Mouse (Mus musculus) bone marrow macrophage, adult 2 months (primary cell): ENCODE measurements around the gene Srgap1.

Experiments used
- CTCF ChIP-seq: IDR thresholded peaks from 2 replicates; pipeline ENCODE4 v1.5.1; 2012; ENCODE audit warnings: low read depth, mild to moderate bottlenecking, low read length, moderate library complexity
- POLR2A ChIP-seq: IDR thresholded peaks from 2 replicates; pipeline ENCODE4 v1.6.1; 2012; ENCODE audit warnings: mild to moderate bottlenecking, low read depth, low read length, borderline replicate concordance

- TF ChIP-seq CTCF = no peak
- no peak for TF ChIP-seq POLR2A
Observed at GRCm38 (mm10) chr10:121886805-121887204, 160.3 kb downstream of the Srgap1 start.
